ENCODE assay signal across 8 mouse cellular contexts in the genomic region with DNA sequence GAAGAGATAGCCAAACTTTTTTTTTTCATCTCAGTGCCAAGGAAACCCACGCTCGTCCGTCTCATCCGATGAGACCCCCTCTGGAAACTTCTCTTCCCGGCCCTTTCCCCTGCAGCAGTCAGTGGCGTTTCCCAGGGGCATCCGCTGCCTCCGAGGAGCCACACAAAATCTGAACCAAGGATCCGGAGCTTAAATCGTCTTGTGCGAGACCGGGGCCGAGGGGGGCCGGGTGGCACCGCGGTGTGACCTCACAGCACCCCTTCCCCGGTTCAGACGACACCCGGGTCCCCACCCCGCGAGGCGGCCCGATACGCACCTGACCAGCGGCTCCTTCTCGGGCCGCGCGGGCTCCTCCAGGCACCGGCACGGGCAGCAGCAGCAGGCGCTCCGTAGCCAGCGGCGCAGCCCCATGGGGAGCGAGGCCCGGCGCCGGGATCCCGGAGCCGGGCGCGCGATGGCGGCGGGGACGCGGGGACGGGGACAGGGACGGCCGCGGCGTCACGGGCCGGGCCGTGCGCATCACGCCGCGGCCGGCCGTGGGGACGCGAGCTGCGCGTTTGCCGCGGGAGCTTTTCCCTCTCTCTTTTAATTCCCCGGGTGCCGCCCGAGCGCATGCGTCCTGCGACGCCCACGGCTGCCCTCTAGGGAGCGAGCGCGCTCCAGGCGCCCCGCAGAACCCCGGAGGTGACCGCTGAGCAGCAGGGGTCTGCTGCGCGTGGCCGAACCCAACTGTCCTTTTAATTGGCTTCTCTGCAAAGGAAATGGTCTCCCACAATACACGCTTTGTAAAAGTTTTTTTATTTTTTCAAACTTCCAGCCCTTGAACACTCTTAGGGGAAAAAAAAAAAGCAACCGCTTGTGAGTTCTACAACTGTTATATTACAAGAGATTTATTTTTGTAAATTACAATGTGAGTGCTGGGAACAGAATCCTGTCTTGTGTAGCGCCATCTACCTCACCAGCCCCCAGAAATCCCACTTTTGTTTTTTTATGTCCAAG. TPM values are rescaled to one million over a fixed set of nuclear protein-coding genes. Genes with fewer than 3 reads are reported as not detected.
DNase-seq lines count a peak whose midpoint lies in the region; ATAC-seq and TF ChIP-seq lines count a peak whose summit lies in the region.

A gene (minus strand): TSS at position 607 of the 999 bp plus-strand sequence.

- H3K79me3 ChIP-seq in C2C12 (ENCODE audit: low read depth), result no peaks in the 10 kb centered on the region

- peak; percentile 70 for DNase-seq in forebrain, embryonic 10.5 days (ENCODE audit: extremely low spot score, low spot score)
- DNase-seq in kidney, postnatal 25 days, result peak; percentile 60 to 80
- DNase-seq in lung, embryonic 14.5 days, result peak; percentile 86
- peak; percentile 40 for DNase-seq in thymus, postnatal 25 days

- WGBS in bone marrow, adult 2 months, result under 1% methylated on average over 89 of the region's 89 CpGs
- WGBS in forebrain, embryonic 10.5 days, result under 1% methylated on average over 89 of the region's 89 CpGs
- under 1% methylated on average over 83 of the region's 89 CpGs for WGBS in heart, embryonic 16.5 days
- under 1% methylated on average over 87 of the region's 89 CpGs for WGBS in lung, embryonic 14.5 days
- under 1% methylated on average over 89 of the region's 89 CpGs for WGBS in olfactory bulb, adult 2 months

- 0 out of 2 replicates have a peak, but pooled peaks have one; percentile 9 for TF ChIP-seq POLR2A in bone marrow, adult 2 months (IDR thresholded peaks at IDR 0.05; ENCODE audit: borderline replicate concordance, control insufficient read depth, low read depth, low read length)
- 0 out of 2 replicates have a peak, but pooled peaks have one; percentile 32 for TF ChIP-seq POLR2A in olfactory bulb, adult 2 months (IDR thresholded peaks at IDR 0.05; ENCODE audit: insufficient read depth, low read depth, low read length)

- peaks cover 13% of the 10 kb centered on the region for H3K79me2 ChIP-seq in C2C12 (ENCODE audit: control insufficient read depth, insufficient read depth)

- TF ChIP-seq CTCF in C2C12 (IDR thresholded peaks at IDR 0.05; ENCODE audit: control insufficient read depth, insufficient read depth, insufficient read length), result peak; percentile 19
- TF ChIP-seq CTCF in bone marrow, adult 2 months (IDR thresholded peaks at IDR 0.05; ENCODE audit: control insufficient read depth, insufficient read depth, low read length), result peak; percentile 27; the same call in 1 of the 2 replicates
- TF ChIP-seq CTCF in lung, embryonic 14.5 days (IDR thresholded peaks at IDR 0.05; ENCODE audit: low read depth), result peak; percentile 48
- TF ChIP-seq CTCF in olfactory bulb, adult 2 months (IDR thresholded peaks at IDR 0.05; ENCODE audit: insufficient read depth, low read depth, low read length), result no peak

- H3K9ac ChIP-seq in heart, embryonic 16.5 days (ENCODE audit: low read length), result peak within 1 kb of the TSS; percentile 82
- peak within 1 kb of the TSS; percentile 66 for H3K9ac ChIP-seq in lung, embryonic 14.5 days

- H3K9me3 ChIP-seq in forebrain, embryonic 10.5 days, result no peaks in the 10 kb centered on the region
- no peaks in the 10 kb centered on the region for H3K9me3 ChIP-seq in heart, embryonic 16.5 days (replicated peaks; ENCODE audit: control insufficient read depth, low read length)
- H3K9me3 ChIP-seq in lung, embryonic 14.5 days (ENCODE audit: low read depth, low read length), result no peaks in the 10 kb centered on the region

- H3K4me3 ChIP-seq in C2C12 (ENCODE audit: insufficient read depth, poor library complexity, severe bottlenecking), result peak within 1 kb of the TSS; percentile 60
- peak within 1 kb of the TSS; percentile 49 for H3K4me3 ChIP-seq in bone marrow, adult 2 months (replicated peaks; ENCODE audit: control insufficient read depth, low read depth, low read length)
- peak within 1 kb of the TSS; percentile 79 for H3K4me3 ChIP-seq in forebrain, embryonic 10.5 days
- peak within 1 kb of the TSS; percentile 76 for H3K4me3 ChIP-seq in heart, embryonic 16.5 days (ENCODE audit: low read length)
- H3K4me3 ChIP-seq in lung, embryonic 14.5 days (ENCODE audit: low read depth, low read length), result peak within 1 kb of the TSS; percentile 68
- peak within 1 kb of the TSS; percentile 79 for H3K4me3 ChIP-seq in olfactory bulb, adult 2 months (ENCODE audit: insufficient read depth, low read depth, low read length)

- ATAC-seq in heart, embryonic 16.5 days (replicated peaks; ENCODE audit: extremely low read depth, insufficient read depth, low FRiP score), result peak; percentile 82
- ATAC-seq in lung, embryonic 14.5 days (ENCODE audit: insufficient read depth), result peak; percentile 83

- peak within 1 kb of the TSS; percentile 87 for H3K4me2 ChIP-seq in heart, embryonic 16.5 days (ENCODE audit: low read depth, low read length)
- H3K4me2 ChIP-seq in lung, embryonic 14.5 days, result peak within 1 kb of the TSS; percentile 99

- H3K36me3 ChIP-seq in C2C12 (ENCODE audit: control insufficient read depth, insufficient read depth), result no peaks in the 10 kb centered on the region
- no peaks in the 10 kb centered on the region for H3K36me3 ChIP-seq in forebrain, embryonic 10.5 days (replicated peaks)
- H3K36me3 ChIP-seq in heart, embryonic 16.5 days (ENCODE audit: control insufficient read depth, insufficient read depth), result no peaks in the 10 kb centered on the region
- H3K36me3 ChIP-seq in lung, embryonic 14.5 days (ENCODE audit: insufficient read depth), result no peaks in the 10 kb centered on the region

- peaks cover 2% of the 10 kb centered on the region for H3K4me1 ChIP-seq in bone marrow, adult 2 months (ENCODE audit: control insufficient read depth, insufficient read depth, low read length)
- peaks cover 25% of the 10 kb centered on the region for H3K4me1 ChIP-seq in forebrain, embryonic 10.5 days
- H3K4me1 ChIP-seq in heart, embryonic 16.5 days (ENCODE audit: control insufficient read depth, insufficient read depth, low read length), result peaks cover 11% of the 10 kb centered on the region
- no peaks in the 10 kb centered on the region for H3K4me1 ChIP-seq in lung, embryonic 14.5 days (ENCODE audit: insufficient read depth)
- H3K4me1 ChIP-seq in olfactory bulb, adult 2 months (ENCODE audit: control insufficient read depth, insufficient read depth, low read length), result peaks cover 7% of the 10 kb centered on the region

- peak within 1 kb of the TSS; percentile 47; the same call in 1 of the 2 replicates for H3K27ac ChIP-seq in bone marrow, adult 2 months (ENCODE audit: control insufficient read depth, insufficient read depth, low read depth, low read length, poor library complexity)
- H3K27ac ChIP-seq in forebrain, embryonic 10.5 days, result peak within 1 kb of the TSS; percentile 86
- H3K27ac ChIP-seq in heart, embryonic 16.5 days (ENCODE audit: low read length), result peak within 1 kb of the TSS; percentile 58
- H3K27ac ChIP-seq in lung, embryonic 14.5 days (ENCODE audit: low read depth), result 0 out of 2 replicates have a peak within 1 kb of the TSS, but pooled peaks have one; percentile 30
- H3K27ac ChIP-seq in olfactory bulb, adult 2 months (ENCODE audit: insufficient read depth, low read depth, low read length), result no peak within 1 kb of the TSS

- H3ac ChIP-seq in C2C12 (ENCODE audit: control insufficient read depth, insufficient read length, low read depth), result peak within 1 kb of the TSS; percentile 81

- no peaks in the 10 kb centered on the region for H3K27me3 ChIP-seq in C2C12 (ENCODE audit: control insufficient read depth, insufficient read depth, insufficient read length)
- H3K27me3 ChIP-seq in forebrain, embryonic 10.5 days (ENCODE audit: poor library complexity, severe bottlenecking), result peaks cover 32% of the 10 kb centered on the region
- no peaks in the 10 kb centered on the region for H3K27me3 ChIP-seq in heart, embryonic 16.5 days (ENCODE audit: control insufficient read depth, insufficient read depth, low read length)
- H3K27me3 ChIP-seq in lung, embryonic 14.5 days (ENCODE audit: insufficient read depth, low read length), result peaks cover 5% of the 10 kb centered on the region; the same call in 1 of the 2 replicates

TF ChIP-seq in C2C12, 6 proteins besides CTCF, POLR2A, EP300 and RAD21:
- TF ChIP-seq MYOD1 (IDR thresholded peaks at IDR 0.05; ENCODE audit: control insufficient read depth, insufficient read length, low read depth) (no peak), MAX (IDR thresholded peaks at IDR 0.05) (no peak), FOSL1 (IDR thresholded peaks at IDR 0.05; ENCODE audit: insufficient read depth, low read length, poor library complexity, severe bottlenecking) (no peak), USF1 (IDR thresholded peaks at IDR 0.05; ENCODE audit: low read depth) (no peak), CEBPB (IDR thresholded peaks at IDR 0.05; ENCODE audit: low read depth) (no peak), MYOG (IDR thresholded peaks at IDR 0.05; ENCODE audit: control insufficient read depth, extremely low read depth, insufficient read length) (no peak)

RNA-seq across cellular contexts. Expression of the gene that starts here (rescaled TPM):
- 1.6 TPM for polyA plus RNA-seq in C2C12 (2012; fragmentation: generic; extraction: Trizol)
- 8.1 TPM in 1 of 2 replicates, not detected in the other for polyA plus RNA-seq in bone marrow, adult 2 months (2011; ENCODE audit: insufficient read depth, insufficient read length, low replicate concordance, missing spikeins)
- 3.3 and 4.1 TPM in 2 replicates for polyA plus RNA-seq in forebrain, embryonic 10.5 days (2016; fragmentation: Nextera tagmentation; extraction: Ambion mirVana)
- 9.5 and 18.8 TPM in 2 replicates for polyA plus RNA-seq in heart, embryonic 16.5 days (2015; fragmentation: Nextera tagmentation; extraction: Ambion mirVana)
- 1.5 and 1.8 TPM in 2 replicates for polyA plus RNA-seq in lung, embryonic 14.5 days (2014; fragmentation: Nextera tagmentation; extraction: Ambion mirVana)
- not detected in 2 replicates for polyA plus RNA-seq in olfactory bulb, adult 2 months (2012; ENCODE audit: insufficient read depth, insufficient read length, low replicate concordance, missing spikeins)
